Mouse (Mus musculus) thymus, adult 2 months (tissue): Measurements from ENCODE around the gene Chst11.

ENCODE experiments used
- CTCF ChIP-seq: fragments of 200-500 bp; IDR thresholded peaks from 2 replicates; pipeline ENCODE4 v1.5.1; 2012; ENCODE audit warnings: mild to moderate bottlenecking, control low read depth, low read length, moderate library complexity, borderline replicate concordance; ENCODE audit not compliant: control insufficient read depth, poor library complexity, insufficient read depth; ENCODE audit errors: extremely low read depth
- POLR2A ChIP-seq: fragments of 200-500 bp; IDR thresholded peaks from 2 replicates; pipeline ENCODE4 v1.6.1; 2012; ENCODE audit warnings: mild to moderate bottlenecking, low read length, control low read depth, moderate library complexity; ENCODE audit not compliant: control insufficient read depth, poor library complexity, insufficient read depth; ENCODE audit errors: extremely low read depth

GRCm38 (mm10) chr10:83217256-83217655 is 232.0 kb downstream of the Chst11 start:
- TF ChIP-seq POLR2A (no peak), CTCF (no peak)
